Mouse (Mus musculus) ES-Bruce4 (cell line): ENCODE data around the gene Trim80. TPM values are rescaled to one million over a fixed set of nuclear protein-coding genes. Genes with fewer than 3 reads are reported as not detected.
A peak's percentile ranks its signal among the peaks of the same experiment; 100 is the strongest.

Source experiments
- H3K27ac ChIP-seq: 2 replicates; pipeline ENCODE4 v1.5.1; 2012; ENCODE audit warnings: low read length, inconsistent platforms; ENCODE audit not compliant: insufficient read depth
- H3K27me3 ChIP-seq: 2 replicates; pipeline ENCODE4 v1.6.1; 2012; ENCODE audit warnings: mild to moderate bottlenecking, low read length, inconsistent platforms; ENCODE audit not compliant: control insufficient read depth, poor library complexity, insufficient read depth, severe bottlenecking
- H3K36me3 ChIP-seq: 2 replicates; pipeline ENCODE4 v1.6.1; 2012; ENCODE audit warnings: inconsistent platforms, mild to moderate bottlenecking, low read length, moderate library complexity; ENCODE audit not compliant: control insufficient read depth, poor library complexity, insufficient read depth, severe bottlenecking
- H3K4me1 ChIP-seq: one replicate; pipeline ENCODE4 v1.8.1; 2011; ENCODE audit warnings: low read length; ENCODE audit not compliant: control insufficient read depth, insufficient read depth
- H3K4me3 ChIP-seq: 2 replicates; pipeline ENCODE4 v1.5.1; 2011; ENCODE audit warnings: low read depth, mild to moderate bottlenecking, low read length
- H3K9ac ChIP-seq: 2 replicates; pipeline ENCODE4 v1.6.1; 2012; ENCODE audit warnings: low read depth, mild to moderate bottlenecking, inconsistent platforms; ENCODE audit not compliant: poor library complexity, severe bottlenecking
- H3K9me3 ChIP-seq: replicated peaks from 2 replicates; pipeline ENCODE4 v1.6.1; 2012; ENCODE audit warnings: mild to moderate bottlenecking, low read length, inconsistent platforms; ENCODE audit not compliant: control insufficient read depth, poor library complexity, insufficient read depth, severe bottlenecking
- CTCF ChIP-seq: IDR thresholded peaks from one replicate; pipeline ENCODE4 v1.8.1; 2011; ENCODE audit warnings: low read depth, low read length
- EP300 ChIP-seq: IDR thresholded peaks from 2 replicates; pipeline ENCODE4 v1.6.1; 2011; ENCODE audit warnings: low read depth, low read length; ENCODE audit not compliant: insufficient read depth
- POLR2A ChIP-seq: IDR thresholded peaks from one replicate; pipeline ENCODE4 v1.8.1; 2011; ENCODE audit warnings: low read length; ENCODE audit not compliant: insufficient read depth
- polyA plus RNA-seq: library from polyadenylated mRNA; stranded (reverse); fragments of >200 nt; gene quantifications from 2 replicates; pipeline ENCODE4 v1.2.4, GENCODE M21; 2011; ENCODE audit warnings: low read depth; ENCODE audit not compliant: missing spikeins, insufficient read depth, insufficient read length

Trim80 gene
- polyA plus RNA-seq, 1 experiment, result not detected

DNA sequence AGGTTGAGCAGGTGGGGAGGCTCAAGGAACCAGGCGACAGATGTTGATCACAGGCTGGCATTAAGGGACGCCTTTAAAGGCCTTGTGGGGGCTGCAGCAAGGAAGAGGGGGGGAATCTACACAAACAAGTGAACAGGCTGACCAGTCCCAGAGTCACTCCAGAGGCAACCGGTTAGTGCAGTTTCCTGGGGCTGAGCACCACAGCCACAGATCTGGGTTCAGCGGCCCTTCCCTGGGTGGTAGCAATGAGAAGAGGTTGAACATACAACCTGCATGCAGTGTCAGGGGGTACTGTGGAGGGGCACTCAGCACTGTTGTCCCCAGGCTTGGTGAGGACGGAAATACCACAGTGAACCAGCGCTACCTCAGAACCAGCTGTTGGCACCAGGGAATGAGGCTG, 7.0 kb upstream of the Trim80 start:
- H3K27ac ChIP-seq, result no peak overlapping the region
- H3K36me3 ChIP-seq, result peaks cover 5% of the 10 kb centered on the region
- TF ChIP-seq EP300 (no peak), CTCF (no peak), POLR2A (no peak)
- no peak overlapping the region for H3K9ac ChIP-seq
- no peaks in the 10 kb centered on the region for H3K27me3 ChIP-seq
- H3K9me3 ChIP-seq, result no peaks in the 10 kb centered on the region
- no peaks in the 10 kb centered on the region for H3K4me1 ChIP-seq
- H3K4me3 ChIP-seq, result no peak overlapping the region

DNA sequence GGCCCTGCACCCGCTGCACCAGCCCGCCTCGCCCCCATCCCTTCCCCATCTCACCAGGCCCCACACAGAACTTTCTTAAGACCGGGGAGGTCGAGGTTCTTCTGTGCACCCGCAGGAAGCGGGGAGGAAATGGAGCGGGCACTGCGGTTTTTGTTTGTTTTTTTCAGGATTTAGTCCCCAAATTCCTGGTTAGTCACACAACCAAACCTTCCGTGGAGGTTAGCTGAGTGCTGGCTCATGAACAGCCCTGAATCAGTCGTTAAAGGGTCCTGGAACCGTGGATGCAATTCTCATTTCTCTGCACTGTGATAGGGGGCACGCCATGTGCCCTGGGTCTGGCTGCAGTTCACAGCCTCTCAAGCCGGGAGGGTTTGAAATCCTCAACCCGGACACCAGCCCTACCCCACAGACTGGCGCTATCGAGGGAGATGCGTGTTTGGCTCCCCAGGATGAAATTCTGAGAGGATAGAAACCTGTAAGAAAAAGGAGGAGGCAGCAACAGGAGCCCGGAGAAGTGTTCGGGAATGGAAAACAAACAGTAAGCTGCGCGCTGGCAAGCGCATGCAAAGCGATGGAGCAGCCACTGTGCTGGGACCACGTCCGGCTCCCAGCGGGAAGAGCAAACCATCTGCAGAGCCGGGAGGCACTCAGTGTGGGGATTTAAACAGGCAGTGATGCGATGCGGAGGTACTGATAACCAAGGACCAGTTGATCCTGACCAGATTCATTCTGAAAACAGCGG, 4.6 kb upstream of the Trim80 start:
- 0 out of 2 replicates have a peak, but pooled peaks cover 2% of the 10 kb centered on the region for H3K36me3 ChIP-seq
- no peak overlapping the region for H3K27ac ChIP-seq
- TF ChIP-seq CTCF, result no peak
- TF ChIP-seq POLR2A, result no peak
- no peak for TF ChIP-seq EP300
- H3K9ac ChIP-seq, result peak overlapping the region; percentile 70
- H3K9me3 ChIP-seq, result 0 out of 2 replicates have a peak, but pooled peaks cover under 1% of the 10 kb centered on the region
- H3K4me1 ChIP-seq, result no peaks in the 10 kb centered on the region
- H3K27me3 ChIP-seq, result no peaks in the 10 kb centered on the region
- peak overlapping the region; percentile 40 for H3K4me3 ChIP-seq

DNA sequence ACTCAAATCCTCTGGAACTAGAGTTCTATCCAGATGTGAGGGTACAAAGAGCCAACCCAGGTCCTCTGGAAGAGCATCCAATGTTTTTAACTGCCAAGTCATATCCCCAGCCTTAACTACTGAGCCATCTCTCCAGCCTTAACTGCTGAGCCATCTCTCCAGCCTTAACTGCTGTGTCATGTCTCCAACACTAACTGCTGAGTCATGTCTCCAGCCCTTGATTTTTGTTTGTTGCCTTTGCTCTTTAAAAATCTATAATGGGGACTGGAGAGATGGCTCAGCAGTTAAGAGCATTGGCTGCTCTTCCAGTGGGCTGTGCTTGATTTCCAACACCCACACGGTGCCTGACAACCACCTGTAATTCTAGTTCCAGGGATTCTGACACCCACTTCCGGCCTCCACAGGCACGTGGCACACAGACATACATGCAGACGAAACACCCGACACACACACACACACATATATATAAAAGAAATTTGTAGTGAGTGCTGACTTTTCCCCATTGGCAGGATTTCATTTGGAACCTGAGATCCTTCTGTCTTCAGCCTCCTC, 2.7 kb upstream of the Trim80 start:
- TF ChIP-seq EP300 (no peak), POLR2A (no peak), CTCF (no peak)
- H3K4me3 ChIP-seq, result no peak overlapping the region

DNA sequence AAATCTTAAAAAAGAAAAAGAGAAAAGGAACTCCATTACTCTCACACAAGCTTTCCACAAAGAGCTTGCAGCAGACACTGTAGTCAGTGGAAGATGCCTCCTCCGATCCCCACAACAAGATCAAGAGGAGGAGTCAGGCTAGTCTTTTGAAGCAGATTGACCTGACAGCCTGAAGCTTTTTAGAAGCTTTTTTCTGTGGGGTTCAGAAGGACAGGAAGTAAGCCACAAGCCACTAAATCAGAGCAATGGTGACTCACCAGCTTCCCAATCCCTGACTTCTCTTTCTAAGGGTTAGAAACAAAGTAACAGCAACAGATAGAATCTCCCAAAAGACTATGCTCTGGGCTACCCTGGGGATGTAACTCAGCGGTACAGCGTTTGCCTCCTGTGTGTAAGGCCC, 1.0 kb upstream of the Trim80 start:
- H3K4me3 ChIP-seq, result no peak overlapping the region
- H3K36me3 ChIP-seq, result no peaks in the 10 kb centered on the region
- no peak overlapping the region for H3K9ac ChIP-seq
- no peak overlapping the region for H3K27ac ChIP-seq
- TF ChIP-seq POLR2A (no peak), CTCF (no peak), EP300 (no peak)
- H3K9me3 ChIP-seq, result peaks cover 2% of the 10 kb centered on the region; the same call in 1 of the 2 replicates
- H3K4me1 ChIP-seq, result no peaks in the 10 kb centered on the region
- no peaks in the 10 kb centered on the region for H3K27me3 ChIP-seq

More for the DNA sequence above, 2.7 kb upstream of the Trim80 start:
- H3K9ac ChIP-seq, result no peak overlapping the region
- H3K36me3 ChIP-seq, result no peaks in the 10 kb centered on the region
- no peak overlapping the region for H3K27ac ChIP-seq
- H3K27me3 ChIP-seq, result no peaks in the 10 kb centered on the region
- peaks cover 2% of the 10 kb centered on the region; the same call in 1 of the 2 replicates for H3K9me3 ChIP-seq
- no peaks in the 10 kb centered on the region for H3K4me1 ChIP-seq

DNA sequence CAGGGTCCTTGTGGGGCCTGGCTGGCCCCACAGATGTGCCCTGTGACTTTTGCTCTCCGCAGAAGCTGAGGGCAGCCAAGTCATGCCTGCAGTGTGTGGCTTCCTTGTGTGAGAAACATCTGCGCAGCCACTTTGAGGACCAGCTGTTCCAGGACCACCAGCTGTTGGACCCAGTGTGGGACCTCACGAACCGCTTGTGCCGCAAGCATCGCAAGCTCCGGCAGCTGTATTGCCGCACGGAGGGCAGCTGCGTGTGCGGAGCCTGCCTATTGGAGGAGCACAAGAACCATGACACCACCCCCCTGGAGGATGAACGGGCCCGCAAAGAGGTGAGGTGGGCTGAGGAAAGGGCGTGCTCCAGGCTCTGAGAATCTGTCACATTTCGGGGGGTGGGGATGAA, 1.1 kb downstream of the Trim80 start:
- Histone ChIP-seq H3K9ac (no peak overlapping the region), H3K36me3 (no peaks in the 10 kb centered on the region), H3K27ac (no peak overlapping the region), H3K9me3 (peaks cover 2% of the 10 kb centered on the region; the same call in 1 of the 2 replicates), H3K27me3 (no peaks in the 10 kb centered on the region), H3K4me3 (no peak overlapping the region), H3K4me1 (no peaks in the 10 kb centered on the region)
- TF ChIP-seq CTCF (no peak), EP300 (no peak), POLR2A (no peak)

DNA sequence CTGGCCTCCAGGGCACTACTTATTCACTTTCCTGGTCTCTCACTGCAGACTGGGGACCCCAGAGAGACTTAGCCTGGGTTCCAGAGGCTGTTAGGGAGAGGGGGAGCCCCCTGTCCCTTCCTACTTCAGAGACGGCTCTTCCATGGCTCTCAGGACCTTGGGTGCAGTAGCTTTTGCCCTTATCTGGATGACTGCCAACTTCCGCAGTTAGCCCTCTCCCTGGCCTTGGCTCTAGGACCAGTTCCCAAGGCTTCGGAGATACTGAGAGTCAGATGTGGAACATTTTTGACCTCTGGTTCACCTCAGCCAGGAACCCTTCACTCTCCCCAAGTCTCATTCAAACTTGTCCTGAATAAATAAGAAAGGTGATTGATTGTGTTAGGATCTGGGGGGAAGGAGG, 6.6 kb downstream of the Trim80 start:
- Histone ChIP-seq H3K27me3 (no peaks in the 10 kb centered on the region), H3K27ac (no peak overlapping the region), H3K36me3 (no peaks in the 10 kb centered on the region), H3K4me3 (no peak overlapping the region), H3K4me1 (no peaks in the 10 kb centered on the region), H3K9ac (no peak overlapping the region), H3K9me3 (no peaks in the 10 kb centered on the region; the same call in 1 of the 2 replicates)
- TF ChIP-seq CTCF (no peak), POLR2A (no peak), EP300 (no peak)
